Mouse (Mus musculus) forebrain, embryonic 14.5 days (tissue): ENCODE results near the gene Olfr98. TPM values are rescaled to one million over a fixed set of nuclear protein-coding genes. Genes with fewer than 3 reads are reported as not detected.
"Not testable (repeated sequence)": the region's sequence is repeated elsewhere in the genome, so short reads cannot be mapped to it uniquely, and the experiment has no call there.

Experiments
- ATAC-seq: fragments of 200-750 bp; cut with Nextera tagmentation; 2 replicates; pipeline ENCODE4 v1.8.0; 2017; ENCODE audit warnings: mild to moderate bottlenecking, moderate library complexity
- DNase-seq: peaks from one replicate; pipeline ENCODE4 v3.0.0-alpha.2; 2015; ENCODE audit warnings: low spot score
- H3K27ac ChIP-seq: fragments of 300-500 bp; sonication (generic); 2 replicates; pipeline ENCODE4 v1.5.1; 2014; ENCODE audit warnings: low read depth, mild to moderate bottlenecking, control low read depth, low read length, moderate library complexity
- H3K27me3 ChIP-seq: fragments of 300-500 bp; sonication (generic); replicated peaks from 2 replicates; pipeline ENCODE4 v1.6.1; 2014; ENCODE audit warnings: low read length, control low read depth, mixed read lengths; ENCODE audit not compliant: control insufficient read depth, insufficient read depth
- H3K36me3 ChIP-seq: fragments of 300-500 bp; sonication (generic); 2 replicates; pipeline ENCODE4 v1.6.1; 2014; ENCODE audit warnings: low read length, control low read depth; ENCODE audit not compliant: control insufficient read depth, insufficient read depth
- H3K4me1 ChIP-seq: fragments of 300-500 bp; sonication (generic); 2 replicates; pipeline ENCODE4 v1.6.1; 2014; ENCODE audit warnings: antibody characterized with exemption, low read length, control low read depth; ENCODE audit not compliant: control insufficient read depth, insufficient read depth
- H3K4me2 ChIP-seq: fragments of 300-500 bp; sonication (generic); 2 replicates; pipeline ENCODE4 v1.6.1; 2014; ENCODE audit warnings: mild to moderate bottlenecking, control low read depth, low read length
- H3K4me3 ChIP-seq: fragments of 300-500 bp; sonication (generic); 2 replicates; pipeline ENCODE4 v1.5.1; 2014; ENCODE audit warnings: low read depth, low read length, control low read depth
- H3K9ac ChIP-seq: fragments of 300-500 bp; sonication (generic); 2 replicates; pipeline ENCODE4 v1.6.1; 2014; ENCODE audit warnings: mild to moderate bottlenecking, low read length, control low read depth, moderate library complexity
- H3K9me3 ChIP-seq: fragments of 300-500 bp; sonication (generic); replicated peaks from 2 replicates; pipeline ENCODE4 v1.6.1; 2016; ENCODE audit warnings: low read length, control low read depth, mixed read lengths; ENCODE audit not compliant: control insufficient read depth
- WGBS: fragments of 180-500 bp; shearing (Covaris S2); extraction: QIAGEN DNeasy Blood & Tissue Kit; methylation state at CpG from one replicate; pipeline ENCODE4 v1.1.7; 2014; 5-methylcytosine and 5-hydroxymethylcytosine counted together
- polyA plus RNA-seq: library from polyadenylated mRNA; unstranded; fragments of >200 nt; fragmentation: Nextera tagmentation; extraction: Ambion mirVana; gene quantifications from 2 replicates; pipeline ENCODE4 v1.2.1, GENCODE M21; 2014

Gene Olfr98
- polyA plus RNA-seq, 1 experiment from 2014 or later, result not detected

DNA sequence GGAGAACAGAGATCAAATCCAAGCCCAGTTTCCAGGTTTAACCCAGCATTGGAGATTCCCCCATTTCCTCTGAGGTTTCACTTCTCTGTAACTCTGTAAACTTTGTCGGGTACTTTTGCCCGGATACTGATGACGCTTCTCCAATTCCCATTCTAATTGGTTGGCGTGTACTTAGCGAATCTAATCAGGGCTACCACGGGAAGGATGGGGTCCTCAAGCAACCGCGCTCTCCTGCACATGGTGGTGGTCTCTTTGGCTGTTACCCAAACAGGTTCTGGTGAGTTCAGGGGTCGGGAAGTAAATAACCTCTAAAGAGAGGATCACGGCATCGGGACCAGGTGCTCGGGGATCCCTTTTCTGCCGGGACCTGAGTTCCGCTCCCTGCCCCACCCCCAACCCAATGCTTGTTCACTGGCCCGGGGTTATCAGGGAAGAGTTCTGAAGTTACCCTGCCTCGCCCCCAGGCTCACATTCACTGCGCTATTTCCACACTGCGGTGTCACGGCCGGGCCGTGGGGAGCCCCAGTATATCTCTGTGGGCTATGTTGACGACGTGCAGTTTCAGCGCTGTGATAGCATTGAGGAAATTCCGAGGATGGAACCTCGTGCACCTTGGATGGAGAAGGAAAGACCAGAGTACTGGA is 6.6 kb upstream of the Olfr98 start, which contains the start of gene H2-M3:
TSS of gene H2-M3 (plus strand) at position 163 of the 644 bp plus-strand sequence.
- H3K4me1 ChIP-seq, result 0 out of 2 replicates have a peak, but pooled peaks cover 3% of the 10 kb centered on the region
- H3K4me2 ChIP-seq, result peak within 1 kb of the TSS; percentile 92
- DNase-seq (peak; percentile 93), ATAC-seq (peak; percentile 99)
- H3K9me3 ChIP-seq, result no peaks in the 10 kb centered on the region
- no peak within 1 kb of the TSS for H3K27ac ChIP-seq
- 3% methylated on average over 26 of the region's 26 CpGs for WGBS
- no peaks in the 10 kb centered on the region for H3K27me3 ChIP-seq
- peak within 1 kb of the TSS; percentile 42 for H3K4me3 ChIP-seq
- H3K36me3 ChIP-seq, result no peaks in the 10 kb centered on the region
- peak within 1 kb of the TSS; percentile 49 for H3K9ac ChIP-seq

DNA sequence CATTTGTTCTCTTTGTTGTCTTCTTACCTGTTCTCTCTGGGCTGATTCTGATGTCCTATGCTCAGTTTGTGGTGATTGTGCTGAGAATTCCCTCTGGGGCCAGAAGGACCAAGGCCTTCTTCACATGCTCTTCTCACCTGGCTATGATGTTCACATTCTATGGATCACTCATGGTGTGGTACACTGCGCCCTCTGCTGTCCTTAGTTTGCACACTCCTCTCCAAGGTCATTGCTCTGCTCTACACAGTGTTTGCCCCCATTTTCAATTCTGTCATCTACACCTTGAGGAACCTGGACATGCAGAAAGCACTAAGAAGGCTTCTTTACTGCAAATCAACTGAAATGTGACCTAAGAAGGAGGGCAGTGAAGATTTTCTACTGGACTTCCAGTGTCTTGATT is 13.0 kb downstream of the Olfr98 start:
- Histone ChIP-seq H3K27me3 (no peaks in the 10 kb centered on the region), H3K36me3 (no peaks in the 10 kb centered on the region), H3K9ac (no peak overlapping the region), H3K4me3 (no peak overlapping the region), H3K9me3 (no peaks in the 10 kb centered on the region), H3K4me1 (no peaks in the 10 kb centered on the region), H3K27ac (no peak overlapping the region), H3K4me2 (no peak overlapping the region)
- DNase-seq (no peak), ATAC-seq (no peak)
- WGBS, result 9% methylated on average over 1 of the region's 1 CpGs

DNA sequence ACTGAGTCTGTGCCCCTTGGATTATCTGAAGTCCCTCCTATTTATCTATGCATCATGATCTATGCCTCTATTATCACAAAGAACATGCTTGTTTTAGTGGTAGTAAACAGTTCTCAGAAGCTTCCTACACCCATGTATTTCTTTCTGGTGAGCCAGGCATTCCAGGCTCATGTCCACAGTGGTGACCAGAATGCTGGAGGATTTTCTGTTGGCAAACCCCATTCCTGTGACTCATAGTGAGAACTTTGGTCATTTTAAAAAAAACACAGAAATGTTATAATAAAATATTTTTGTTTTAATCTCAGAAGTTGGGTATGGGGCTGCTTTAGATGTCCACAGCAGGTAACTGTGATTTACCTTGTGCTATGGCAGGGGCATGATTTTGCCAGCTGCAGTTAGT is 14.1 kb downstream of the Olfr98 start:
- H3K9ac ChIP-seq, result no peak overlapping the region
- H3K9me3 ChIP-seq, result no peaks in the 10 kb centered on the region
- no peaks in the 10 kb centered on the region for H3K36me3 ChIP-seq
- no peak overlapping the region for H3K27ac ChIP-seq
- H3K4me3 ChIP-seq, result no peak overlapping the region
- ATAC-seq (no peak), DNase-seq (no peak)
- no peaks in the 10 kb centered on the region for H3K4me1 ChIP-seq
- H3K4me2 ChIP-seq, result no peak overlapping the region
- no peaks in the 10 kb centered on the region for H3K27me3 ChIP-seq

GRCm38 (mm10) chr17:37246715-37247114 is 16.8 kb downstream of the Olfr98 start:
- DNase-seq (peak; percentile 29), ATAC-seq (no peak)
- WGBS, result 34% methylated on average over 5 of the region's 5 CpGs
- Histone ChIP-seq H3K4me1 (no peaks in the 10 kb centered on the region), H3K4me2 (no peak overlapping the region), H3K27ac (no peak overlapping the region), H3K9me3 (no peaks in the 10 kb centered on the region), H3K4me3 (no peak overlapping the region), H3K36me3 (no peaks in the 10 kb centered on the region), H3K27me3 (no peaks in the 10 kb centered on the region), H3K9ac (no peak overlapping the region)

GRCm38 (mm10) chr17:37242198-37242597 is 21.4 kb downstream of the Olfr98 start:
- Histone ChIP-seq H3K9me3 (0 out of 2 replicates have a peak, but pooled peaks cover 3% of the 10 kb centered on the region), H3K4me3 (no peak overlapping the region), H3K36me3 (no peaks in the 10 kb centered on the region), H3K9ac (no peak overlapping the region), H3K27me3 (no peaks in the 10 kb centered on the region), H3K4me2 (no peak overlapping the region), H3K27ac (no peak overlapping the region), H3K4me1 (no peaks in the 10 kb centered on the region)
- no peak for DNase-seq
- 58% methylated on average over 3 of the region's 3 CpGs for WGBS
- ATAC-seq, result no peak

DNA sequence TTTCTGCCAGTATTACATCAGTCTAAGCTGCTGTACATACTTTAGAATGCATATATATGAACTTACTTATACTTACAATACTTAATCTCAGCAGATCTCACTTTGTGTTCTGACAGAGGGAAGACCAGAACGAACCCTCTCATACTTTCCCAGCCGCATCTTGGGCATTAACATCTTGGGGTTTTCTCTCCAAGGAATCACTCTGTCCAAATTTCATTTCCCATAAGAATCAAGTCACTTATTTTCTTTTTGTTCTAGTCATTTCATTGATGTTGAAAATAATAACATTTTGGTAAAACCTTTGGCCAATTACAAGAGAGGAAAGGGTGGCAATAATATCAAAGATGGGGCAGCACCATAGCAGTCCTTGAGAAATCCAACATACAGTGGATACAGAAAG is 26.3 kb downstream of the Olfr98 start, which contains the start of gene Olfr97:
TSS of gene Olfr97 (minus strand) at position 101 of the 400 bp plus-strand sequence.
- not testable (repeated sequence) for H3K9me3 ChIP-seq, H3K27ac ChIP-seq, H3K27me3 ChIP-seq, H3K4me2 ChIP-seq, ATAC-seq, H3K36me3 ChIP-seq, DNase-seq, H3K4me1 ChIP-seq, H3K9ac ChIP-seq, H3K4me3 ChIP-seq
- WGBS, result 93% methylated on average over 2 of the region's 2 CpGs

DNA sequence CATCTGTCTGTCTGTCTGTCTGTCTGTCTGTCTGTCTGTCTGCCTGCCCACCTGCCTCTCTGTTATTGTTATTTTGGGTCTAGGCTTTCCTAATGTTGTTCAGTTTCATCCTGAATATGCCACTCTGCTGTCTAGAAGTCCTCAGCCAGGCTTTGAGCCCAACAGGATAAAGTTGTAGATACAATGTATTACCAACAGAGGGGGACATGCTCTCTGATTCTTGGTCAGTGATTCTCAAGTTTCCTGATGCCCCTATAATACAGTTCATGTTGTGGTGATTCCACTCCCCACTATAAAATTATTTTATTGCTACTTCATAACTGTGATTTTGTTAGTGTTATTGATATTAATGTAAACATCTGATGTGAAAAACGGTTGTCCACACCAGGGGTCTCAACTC is 41.7 kb downstream of the Olfr98 start:
- Histone ChIP-seq H3K4me1 (no peaks in the 10 kb centered on the region), H3K4me2 (no peak overlapping the region), H3K9ac (no peak overlapping the region), H3K27me3 (no peaks in the 10 kb centered on the region), H3K27ac (no peak overlapping the region), H3K4me3 (no peak overlapping the region), H3K9me3 (peaks cover 4% of the 10 kb centered on the region; the same call in 1 of the 2 replicates), H3K36me3 (no peaks in the 10 kb centered on the region)
- 30% methylated on average over 1 of the region's 1 CpGs for WGBS
- ATAC-seq (no peak), DNase-seq (peak; percentile 5)

- Histone ChIP-seq H3K27me3 (no peaks in the 10 kb centered on the region), H3K9ac (no peak within 1 kb of the TSS), H3K4me3 (no peak within 1 kb of the TSS), H3K4me1 (no peaks in the 10 kb centered on the region), H3K4me2 (no peak within 1 kb of the TSS), H3K27ac (no peak within 1 kb of the TSS), H3K9me3 (peaks cover 4% of the 10 kb centered on the region; the same call in 1 of the 2 replicates), H3K36me3 (no peaks in the 10 kb centered on the region)
- ATAC-seq (no peak), DNase-seq (no peak)
- 64% methylated on average over 4 of the region's 4 CpGs for WGBS
Measured at GRCm38 (mm10) chr17:37219846-37220245, 43.7 kb downstream of the Olfr98 start, which contains the start of gene Olfr96. Olfr96 (plus strand) TSS chr17:37220146.

- DNase-seq, result no peak
- WGBS, result 88% methylated on average over 3 of the region's 3 CpGs
Measured at GRCm38 (mm10) chr17:37218486-37218885, 45.1 kb downstream of the Olfr98 start.

More at GRCm38 (mm10) chr17:37218486-37218885, 45.1 kb downstream of the Olfr98 start:
- H3K27ac ChIP-seq, result no peak overlapping the region
- no peak overlapping the region for H3K9ac ChIP-seq
- H3K9me3 ChIP-seq, result peaks cover 4% of the 10 kb centered on the region; the same call in 1 of the 2 replicates
- no peaks in the 10 kb centered on the region for H3K4me1 ChIP-seq
- no peaks in the 10 kb centered on the region for H3K36me3 ChIP-seq
- ATAC-seq, result no peak
- H3K27me3 ChIP-seq, result no peaks in the 10 kb centered on the region
- H3K4me3 ChIP-seq, result no peak overlapping the region
- H3K4me2 ChIP-seq, result no peak overlapping the region
